Mouse (Mus musculus) ES-E14 (cell line): ENCODE data around the gene Stum. TPM values are rescaled to one million over a fixed set of nuclear protein-coding genes. Genes with fewer than 3 reads are reported as not detected.

Source experiments
- DNase-seq: peaks from one replicate; pipeline ENCODE4 v3.0.0-alpha.2; 2013; ENCODE audit warnings: low read depth, low spot score
- H3K27ac ChIP-seq: 2 replicates; pipeline ENCODE4 v1.5.1; 2012; ENCODE audit warnings: low read depth, mild to moderate bottlenecking, low read length, moderate library complexity, mixed read lengths; ENCODE audit not compliant: poor library complexity, insufficient read depth, severe bottlenecking
- H3K36me3 ChIP-seq: 2 replicates; pipeline ENCODE4 v1.6.1; 2012; ENCODE audit warnings: mild to moderate bottlenecking, low read length, moderate library complexity, mixed read lengths; ENCODE audit not compliant: control insufficient read depth, poor library complexity, insufficient read depth, severe bottlenecking
- H3K4me1 ChIP-seq, 2 experiments: fragments of 150-350 bp in 1 of 2; sonication (generic) in 1 of 2; 2 replicates each; pipeline ENCODE4 v1.6.1; 2012; ENCODE audit warnings: low read length in 2 of 2, mild to moderate bottlenecking in 1 of 2, mixed read lengths in 1 of 2; ENCODE audit not compliant: control insufficient read depth in 2 of 2, insufficient read depth in 2 of 2, poor library complexity in 1 of 2
- H3K4me3 ChIP-seq, 2 experiments: fragments of 150-350 bp in 1 of 2; sonication (generic) in 1 of 2; 2 replicates each; pipeline ENCODE4 v1.5.1; 2012; ENCODE audit warnings: low read length in 2 of 2, low read depth in 1 of 2, mild to moderate bottlenecking in 1 of 2, mixed read lengths in 1 of 2; ENCODE audit not compliant: insufficient read depth in 1 of 2, poor library complexity in 1 of 2, severe bottlenecking in 1 of 2
- H3K9ac ChIP-seq: 2 replicates; pipeline ENCODE4 v1.6.1; 2012; ENCODE audit warnings: low read depth, mild to moderate bottlenecking, low read length, mixed read lengths; ENCODE audit not compliant: poor library complexity, insufficient read depth, severe bottlenecking
- H3K9me3 ChIP-seq: fragments of 150-350 bp; sonication (generic); 2 replicates; pipeline ENCODE4 v1.6.1; 2012; ENCODE audit warnings: low read depth, mild to moderate bottlenecking, low read length; ENCODE audit not compliant: control insufficient read depth, insufficient read depth
- CHD2 ChIP-seq: IDR thresholded peaks from 2 replicates; pipeline ENCODE4 v1.6.1; 2014; ENCODE audit warnings: mild to moderate bottlenecking, low read depth, low read length, inconsistent platforms
- HCFC1 ChIP-seq: IDR thresholded peaks from 2 replicates; pipeline ENCODE4 v1.6.1; 2012; ENCODE audit warnings: low read length, inconsistent platforms, borderline replicate concordance; ENCODE audit not compliant: insufficient read depth
- MAFK ChIP-seq: IDR thresholded peaks from 2 replicates; pipeline ENCODE4 v1.6.1; 2014; ENCODE audit warnings: mild to moderate bottlenecking, low read depth, low read length, inconsistent platforms; ENCODE audit not compliant: insufficient read depth
- ZC3H11A ChIP-seq: IDR thresholded peaks from 2 replicates; pipeline ENCODE4 v1.6.1; 2012; ENCODE audit warnings: low read depth, mild to moderate bottlenecking, inconsistent platforms, low read length, borderline replicate concordance
- ZNF384 ChIP-seq: IDR thresholded peaks from 2 replicates; pipeline ENCODE4 v1.6.1; 2012; ENCODE audit warnings: low read depth, low read length, inconsistent platforms
- in situ Hi-C, 2 experiments: fragments of 600-800 bp; cut with MboI; formaldehyde crosslinking; loops; one replicate each; pipeline ENCODE4 v1.15.1; 2025; ENCODE audit warnings: low sequenced_read_pairs in 2 of 2, inconsistent platforms in 1 of 2; ENCODE audit not compliant: unreplicated experiment in 2 of 2
- total RNA-seq: library from RNA; depleted of rRNA; stranded (reverse); fragments of 300-350 nt; gene quantifications from 2 replicates; pipeline ENCODE4 v1.2.3, GENCODE M21; 2012

Stum gene
- total RNA-seq, 1 experiment, result 0.18 TPM

DNA sequence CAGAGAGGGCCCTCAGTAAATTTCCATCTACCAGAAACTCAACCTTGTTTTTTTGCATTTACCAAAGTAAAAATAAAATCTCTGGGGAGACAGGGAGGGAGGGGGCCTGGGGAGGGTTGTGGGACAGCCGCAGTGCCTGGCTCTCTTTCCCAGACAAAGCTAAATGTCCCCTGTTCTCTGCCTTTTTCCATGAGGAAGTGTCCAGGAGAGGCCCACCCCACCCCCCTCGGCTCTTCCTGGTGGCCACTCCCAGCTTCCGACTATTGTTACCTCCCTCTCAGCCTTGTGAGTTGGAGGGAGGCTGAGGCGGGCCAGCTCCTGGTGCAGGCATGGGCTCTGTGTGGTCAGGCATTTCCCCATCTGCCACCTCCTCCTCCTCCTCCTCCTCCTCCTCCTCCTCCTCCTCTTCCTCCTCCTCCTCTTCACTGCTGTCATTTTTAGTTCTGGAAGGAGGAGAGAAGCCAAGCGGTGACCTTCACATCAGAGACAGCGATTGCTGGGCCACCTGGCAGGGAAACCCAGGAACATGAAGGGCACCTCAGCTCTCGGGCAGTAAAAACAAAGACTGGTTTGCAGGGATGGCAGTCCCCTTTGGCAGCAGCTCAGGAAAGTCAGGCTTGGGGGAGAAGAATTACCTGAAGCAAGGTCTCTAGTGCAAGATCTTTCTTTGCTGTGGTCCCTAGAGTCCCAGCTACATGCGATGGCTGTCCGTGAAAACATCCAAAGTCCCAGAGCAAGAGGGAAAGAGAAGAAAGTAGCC lies 77.5 kb downstream of the Stum start:
- no peak overlapping the region for H3K27ac ChIP-seq
- no peak for DNase-seq

DNA sequence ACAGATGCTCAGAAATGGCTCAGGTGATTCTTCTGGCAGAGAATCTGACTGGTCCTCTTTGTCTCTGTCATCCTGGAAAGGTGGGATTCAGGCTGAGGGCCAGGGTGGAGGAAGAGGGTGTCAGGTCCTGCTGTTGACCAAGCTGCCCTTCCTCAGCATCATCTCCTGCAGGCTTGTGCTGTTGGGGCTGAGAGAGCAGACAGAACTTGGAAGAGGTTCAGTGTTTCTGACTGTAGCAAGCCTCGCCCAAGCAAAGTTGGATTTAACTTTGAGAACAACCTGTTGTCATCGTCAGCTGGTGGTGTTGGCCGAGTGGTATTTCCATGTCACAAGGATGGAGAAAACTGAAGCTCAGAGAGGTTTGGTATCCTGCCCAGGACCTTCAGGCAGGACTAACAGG lies 78.6 kb downstream of the Stum start:
- peaks cover 0 to 8% of the 10 kb centered on the region in 2 experiments; a peak in 2 of 4 replicates for H3K4me1 ChIP-seq
- in situ Hi-C loops, result loop anchor here (5.0 to 10.0 kb wide), 2 partner anchors 120 to 132 kb away; no protein-coding TSS in a partner anchor
- H3K9ac ChIP-seq, result no peak overlapping the region
- H3K4me3 ChIP-seq, result no peak overlapping the region
- no peaks in the 10 kb centered on the region for H3K36me3 ChIP-seq
- H3K27ac ChIP-seq, result no peak overlapping the region
- DNase-seq, result no peak
- TF ChIP-seq CHD2 (no peak), ZNF384 (no peak), HCFC1 (no peak), MAFK (no peak), ZC3H11A (no peak)
- no peaks in the 10 kb centered on the region for H3K9me3 ChIP-seq

More for the DNA sequence above, 77.5 kb downstream of the Stum start:
- in situ Hi-C loops, result loop anchor here (5.0 to 10.0 kb wide), 2 partner anchors 121 to 133 kb away; no protein-coding TSS in a partner anchor
- no peak overlapping the region for H3K4me3 ChIP-seq
- TF ChIP-seq ZC3H11A, result no peak
- TF ChIP-seq CHD2, result no peak
- no peak for TF ChIP-seq MAFK
- no peak for TF ChIP-seq HCFC1
- TF ChIP-seq ZNF384, result no peak
- H3K4me1 ChIP-seq, result peaks cover 0 to 8% of the 10 kb centered on the region in 2 experiments; a peak in 2 of 4 replicates
- no peak overlapping the region for H3K9ac ChIP-seq
- H3K36me3 ChIP-seq, result no peaks in the 10 kb centered on the region
- no peaks in the 10 kb centered on the region for H3K9me3 ChIP-seq

DNA sequence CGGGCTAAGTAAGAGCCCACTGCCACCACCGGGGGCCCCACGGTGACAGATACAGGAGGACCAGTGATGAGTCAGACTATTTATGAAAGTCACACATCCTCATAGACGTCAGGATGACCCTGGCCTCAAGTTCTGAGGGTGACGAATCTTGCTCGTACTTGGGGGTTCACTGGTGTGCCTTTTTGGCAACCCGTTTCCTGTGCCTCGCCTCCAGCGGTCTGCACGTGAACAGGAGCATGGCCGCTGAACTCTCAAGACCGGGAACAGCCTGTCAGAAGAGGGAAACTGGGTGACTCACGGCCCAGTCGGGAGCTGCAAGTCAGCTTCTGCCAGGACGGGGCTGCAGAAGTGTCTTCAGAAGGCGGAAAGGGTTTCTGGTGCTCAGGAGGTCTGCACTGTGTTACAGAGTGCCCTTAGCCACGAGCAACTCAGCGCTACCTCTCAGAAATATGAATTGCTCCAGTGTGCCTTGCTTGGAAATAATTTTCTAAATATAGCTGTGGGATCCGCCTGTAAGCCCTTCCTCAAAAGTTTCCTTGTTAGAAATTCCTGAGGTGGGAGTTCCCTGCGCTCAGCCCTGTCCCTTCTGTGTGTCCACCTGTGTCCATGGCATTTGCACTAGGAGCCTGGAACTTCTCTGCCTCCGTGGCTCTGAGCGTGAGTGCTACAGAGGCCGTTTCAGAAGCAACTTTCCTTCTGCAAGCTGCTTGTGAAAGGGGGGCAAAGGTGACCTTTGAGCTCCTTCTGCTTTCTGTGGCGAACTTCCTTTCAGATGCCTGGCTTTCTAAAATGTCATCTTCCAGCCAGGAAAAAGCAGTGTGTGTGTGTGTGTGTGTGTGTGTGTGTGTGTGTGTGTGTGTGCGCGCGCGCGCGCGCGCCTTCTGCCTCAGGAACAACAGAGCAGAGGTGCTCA lies 79.4 kb downstream of the Stum start:
- Histone ChIP-seq H3K4me3 (no peak overlapping the region), H3K9ac (no peak overlapping the region), H3K9me3 (no peaks in the 10 kb centered on the region), H3K27ac (no peak overlapping the region), H3K36me3 (no peaks in the 10 kb centered on the region), H3K4me1 (peaks cover 0 to 8% of the 10 kb centered on the region in 2 experiments; a peak in 2 of 4 replicates)
- in situ Hi-C loops, result loop anchor here in 1 of 2 experiments (10.0 kb wide), 1 partner anchor 119 kb away; no protein-coding TSS in a partner anchor
- no peak for DNase-seq
- TF ChIP-seq ZC3H11A (no peak), ZNF384 (no peak), CHD2 (no peak), MAFK (no peak), HCFC1 (no peak)

DNA sequence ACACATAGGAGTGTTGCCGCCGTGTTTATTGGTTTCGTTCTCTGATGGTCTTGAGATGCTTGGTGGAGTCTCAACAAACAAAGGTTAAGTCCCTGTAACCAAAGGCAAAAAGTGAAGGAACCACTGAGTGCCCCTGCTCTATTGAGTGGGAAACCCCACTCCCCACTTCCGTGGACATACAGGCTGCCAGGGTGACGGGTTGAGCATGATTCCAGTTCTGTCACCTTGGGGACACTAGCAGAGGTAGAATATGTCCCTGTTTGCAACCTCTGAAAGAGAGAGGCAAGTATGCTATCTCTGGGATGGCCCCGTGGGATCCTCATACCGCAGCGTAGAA lies 80.0 kb downstream of the Stum start:
- TF ChIP-seq ZNF384 (no peak), ZC3H11A (no peak), CHD2 (no peak), MAFK (no peak), HCFC1 (no peak)
- no peak overlapping the region for H3K9ac ChIP-seq
- H3K4me3 ChIP-seq, result no peak overlapping the region
- in situ Hi-C loops, result loop anchor here in 1 of 2 experiments (10.0 kb wide), 1 partner anchor 119 kb away; no protein-coding TSS in a partner anchor
- peaks cover 0 to 8% of the 10 kb centered on the region in 2 experiments; a peak in 2 of 4 replicates for H3K4me1 ChIP-seq
- H3K27ac ChIP-seq, result no peak overlapping the region
- DNase-seq, result no peak
- no peaks in the 10 kb centered on the region for H3K9me3 ChIP-seq
- H3K36me3 ChIP-seq, result no peaks in the 10 kb centered on the region
